Mouse (Mus musculus) frontal cortex, postnatal 25 days (tissue): ENCODE results near the gene Mrm2.

Experiments used
- DNase-seq, 2 experiments: peaks; one replicate each; pipeline ENCODE4 v3.0.0; 2022; ENCODE audit warnings: low spot score in 2 of 2

Gene Mrm2

GRCm38 (mm10) chr5:140345244-140345643 is 13.5 kb upstream of the Mrm2 start:
- no peak for DNase-seq

DNA sequence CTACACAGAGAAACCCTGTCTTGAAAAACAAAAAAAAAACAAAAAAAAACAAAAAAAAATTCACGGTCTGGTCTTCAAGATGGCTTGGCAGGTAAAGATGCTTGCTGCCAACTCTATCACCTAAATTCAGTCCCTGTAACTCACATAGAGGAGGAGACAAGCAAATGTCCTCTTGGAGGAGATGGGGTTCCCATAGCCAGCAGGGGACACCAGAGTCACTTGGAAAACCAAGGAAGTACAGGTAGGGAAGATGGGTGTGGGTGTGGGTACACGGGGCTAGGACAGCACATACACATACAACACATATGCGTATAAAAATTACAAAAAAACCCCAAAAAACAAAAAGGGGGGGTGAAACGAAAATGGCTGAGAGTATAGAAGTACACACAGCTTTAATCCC is 11.2 kb upstream of the Mrm2 start:
- DNase-seq = no peak

DNA sequence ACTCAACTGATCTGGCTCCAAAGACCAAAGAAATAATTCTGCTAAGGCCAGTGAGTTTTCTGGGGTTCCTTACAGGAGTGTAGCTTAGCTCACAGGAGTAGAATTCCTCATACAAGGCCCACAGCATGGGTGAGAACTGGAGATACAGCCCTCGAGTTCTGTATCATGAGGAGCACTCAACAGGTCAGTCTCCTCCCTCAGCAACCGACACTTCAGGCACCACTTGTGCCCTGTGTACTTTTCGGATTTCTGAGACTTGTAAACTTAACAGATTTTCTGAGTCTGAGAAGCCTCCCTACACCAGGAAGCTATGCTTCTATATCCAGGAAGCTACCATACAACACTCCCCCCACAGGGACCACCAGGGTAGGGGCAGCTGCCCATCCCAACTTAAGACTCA is 8.1 kb upstream of the Mrm2 start:
- no peak for DNase-seq

DNA sequence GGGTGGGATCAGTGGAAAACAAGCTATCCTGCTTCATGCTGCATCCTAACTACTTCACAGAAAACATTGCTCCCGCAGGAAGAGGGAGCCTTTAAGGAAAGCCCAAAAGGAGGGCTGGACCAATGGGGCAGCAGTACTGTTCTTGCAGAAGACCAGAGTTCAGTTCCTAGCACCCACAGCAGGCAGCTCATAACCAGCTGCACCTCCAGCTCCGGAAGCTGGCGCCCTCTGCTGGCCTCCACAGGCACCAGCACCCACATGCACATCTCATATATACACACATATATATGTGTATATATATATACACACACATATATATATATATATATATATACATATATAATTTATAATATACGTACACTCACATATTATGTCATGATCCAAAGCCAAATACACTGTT is 7.1 kb upstream of the Mrm2 start:
- DNase-seq = no peak

- DNase-seq = no peak
Measured at GRCm38 (mm10) chr5:140336680-140337079, 5.0 kb upstream of the Mrm2 start.

DNA sequence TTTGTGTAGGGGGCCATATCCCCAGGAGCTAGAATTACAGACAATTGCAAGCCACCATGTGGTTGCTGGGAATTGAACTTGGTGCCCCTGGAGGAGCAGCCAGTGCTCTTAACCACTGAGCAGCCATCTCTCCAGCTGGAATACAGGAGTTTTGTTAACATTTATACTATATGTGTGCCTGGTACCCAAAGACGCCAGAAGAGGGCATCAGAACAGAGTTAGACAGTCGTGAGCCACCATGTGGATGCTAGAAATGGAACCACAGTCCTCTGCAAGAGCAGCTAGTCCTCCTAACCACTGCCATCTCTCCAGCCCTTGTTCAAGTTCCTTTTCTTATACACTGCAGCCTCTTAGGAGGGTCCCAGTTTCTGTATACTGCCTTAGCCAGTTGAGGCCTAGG is 1.9 kb upstream of the Mrm2 start:
- no peak for DNase-seq

GRCm38 (mm10) chr5:140332519-140332918 is 821 bp upstream of the Mrm2 start:
- DNase-seq = no peak

DNA sequence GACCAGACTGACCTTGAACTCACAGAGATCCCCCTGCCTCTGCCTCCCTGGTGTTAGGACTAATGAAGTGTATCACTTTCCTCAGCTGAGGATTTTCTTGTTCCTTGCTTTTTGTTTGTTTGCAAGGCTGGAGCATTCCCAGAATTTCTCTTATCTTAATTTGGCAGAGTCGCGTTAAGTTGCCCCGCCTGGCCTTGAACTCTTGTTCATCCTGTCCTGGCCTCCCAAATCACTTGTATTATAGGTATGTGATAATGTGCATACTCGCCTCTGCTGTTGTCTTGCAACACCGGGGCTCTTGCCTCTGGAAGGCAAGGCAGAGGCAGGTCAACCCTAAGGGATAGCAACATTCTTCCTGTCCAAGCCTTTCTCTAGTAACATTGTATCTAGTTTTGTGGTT is 7.6 kb downstream of the Mrm2 start:
- no peak for DNase-seq

- no peak for DNase-seq
Measured at GRCm38 (mm10) chr5:140321756-140322575, 9.7 kb downstream of the Mrm2 start.

DNA sequence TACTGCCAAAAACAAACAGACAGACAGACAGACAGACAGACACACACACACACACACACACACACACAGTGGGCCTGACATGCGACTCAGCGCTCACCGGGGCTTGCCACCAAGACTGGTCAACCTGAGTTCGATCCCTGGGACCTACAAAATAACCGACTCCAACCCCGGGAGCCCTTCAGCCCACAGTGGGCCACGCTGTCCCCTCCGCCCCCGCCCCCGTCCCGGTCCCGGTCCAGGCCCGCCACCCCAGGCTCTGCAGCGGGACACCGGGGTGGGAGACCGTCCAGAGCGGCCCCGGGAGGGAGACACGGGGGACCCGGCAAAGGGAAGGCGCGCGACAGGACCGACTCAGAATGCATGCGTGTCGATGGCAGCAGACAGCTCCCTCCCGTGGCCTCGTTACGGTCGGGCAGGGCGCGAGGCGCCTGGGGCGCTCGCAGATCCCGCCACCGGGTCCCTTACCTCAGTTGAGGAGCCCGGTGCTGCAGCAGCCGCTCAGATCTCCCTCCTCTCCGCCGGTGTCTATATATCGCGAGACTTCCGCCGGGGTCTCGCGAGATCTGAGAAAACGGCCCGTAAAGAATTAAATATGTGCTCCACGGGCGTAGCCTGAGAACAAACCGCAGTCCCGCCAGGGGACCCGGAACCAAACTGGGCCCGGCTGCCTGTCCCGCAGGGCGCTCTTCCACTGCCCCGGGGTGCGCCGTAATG is 10.5 kb downstream of the Mrm2 start, which contains the start of the genes Mad1l1 and Nudt1:
TSS of gene Mad1l1 (minus strand) at position 511 of the 714 bp plus-strand sequence.
TSS of gene Nudt1 (plus strand) at position 615 of the 714 bp plus-strand sequence.
- DNase-seq = peak; percentile 88 to 89

- no peak for DNase-seq
Measured at GRCm38 (mm10) chr5:140316716-140317115, 15.0 kb downstream of the Mrm2 start.

DNA sequence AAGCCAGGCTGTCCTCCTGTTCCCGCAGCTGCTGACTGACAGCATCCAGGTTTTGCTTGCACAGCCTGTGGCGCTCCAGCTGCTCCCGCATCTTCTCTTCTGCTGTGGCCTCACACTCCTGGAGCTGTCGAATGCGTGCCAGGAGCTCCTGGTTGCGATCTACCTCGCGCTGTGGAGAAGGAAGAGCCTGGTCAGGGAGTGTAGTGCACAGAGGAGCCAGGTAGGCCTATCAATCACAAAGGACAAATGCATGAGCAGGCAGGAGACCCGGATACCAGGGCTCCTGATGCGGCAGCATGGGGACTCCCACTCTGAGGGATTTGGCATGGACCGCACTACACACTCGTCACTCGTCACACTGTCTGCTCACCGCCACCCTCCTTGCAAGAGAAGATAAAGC is 24.1 kb downstream of the Mrm2 start:
- no peak for DNase-seq

- DNase-seq = no peak
Measured at GRCm38 (mm10) chr5:140306016-140306415, 25.7 kb downstream of the Mrm2 start.

- DNase-seq = no peak
Measured at GRCm38 (mm10) chr5:140298291-140298690, 33.4 kb downstream of the Mrm2 start.

DNA sequence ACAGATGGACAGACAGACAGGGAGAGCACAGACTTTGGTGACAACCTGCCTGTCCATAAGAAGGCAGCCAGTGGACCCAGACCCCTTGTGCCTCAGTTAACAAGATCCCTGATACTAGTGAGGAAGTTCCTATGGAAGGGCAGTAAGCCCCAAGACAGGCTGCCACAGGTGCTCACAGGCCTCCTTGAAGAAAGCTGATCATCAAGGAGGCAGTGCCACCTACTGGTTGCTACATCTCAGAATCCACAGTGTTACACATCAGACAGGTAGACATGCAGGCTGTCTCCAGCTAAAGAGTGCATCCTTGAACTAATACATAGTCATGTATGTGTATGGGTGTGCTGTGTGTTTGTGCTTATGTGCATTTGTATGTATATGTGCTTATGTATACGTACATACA is 39.5 kb downstream of the Mrm2 start:
- peak; percentile 37 to 53 for DNase-seq

DNA sequence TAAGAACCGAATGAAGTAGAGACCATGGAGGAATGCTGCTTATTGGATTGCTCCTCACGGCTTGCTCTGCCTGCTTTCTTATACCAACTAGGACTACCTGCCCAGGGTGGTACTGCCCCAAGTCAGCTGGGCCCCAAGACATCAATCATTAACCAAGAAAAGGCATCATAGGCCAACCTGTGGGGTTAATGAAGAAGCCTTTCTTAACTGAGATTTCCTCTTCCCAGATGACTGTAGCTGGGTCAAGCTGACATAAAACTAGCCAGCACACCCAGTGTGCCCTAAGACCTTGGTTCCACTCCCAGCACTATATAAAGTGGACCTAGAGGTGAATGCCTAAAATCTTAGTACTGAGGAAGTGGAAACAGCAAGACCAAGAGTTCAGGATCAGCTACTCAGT is 42.5 kb downstream of the Mrm2 start:
- DNase-seq = no peak

DNA sequence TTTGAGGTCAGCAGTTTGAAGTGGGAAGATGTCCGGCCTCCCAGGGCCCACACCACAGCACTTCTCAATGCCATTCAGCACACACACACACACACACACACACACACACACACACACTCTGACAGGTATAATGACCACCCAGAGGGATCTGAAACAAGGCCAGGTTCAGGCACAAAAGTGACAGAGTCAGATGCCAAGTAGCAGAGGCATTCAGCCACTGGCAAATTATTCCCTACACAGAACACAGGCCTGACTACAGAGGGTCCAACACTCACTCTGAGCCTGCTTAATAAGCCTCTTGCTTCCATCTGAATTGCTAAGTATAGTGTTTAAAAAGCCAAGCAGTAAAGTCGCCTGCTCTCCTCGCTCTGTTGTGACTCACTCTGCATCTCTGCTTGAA is 43.4 kb downstream of the Mrm2 start:
- no peak for DNase-seq

DNA sequence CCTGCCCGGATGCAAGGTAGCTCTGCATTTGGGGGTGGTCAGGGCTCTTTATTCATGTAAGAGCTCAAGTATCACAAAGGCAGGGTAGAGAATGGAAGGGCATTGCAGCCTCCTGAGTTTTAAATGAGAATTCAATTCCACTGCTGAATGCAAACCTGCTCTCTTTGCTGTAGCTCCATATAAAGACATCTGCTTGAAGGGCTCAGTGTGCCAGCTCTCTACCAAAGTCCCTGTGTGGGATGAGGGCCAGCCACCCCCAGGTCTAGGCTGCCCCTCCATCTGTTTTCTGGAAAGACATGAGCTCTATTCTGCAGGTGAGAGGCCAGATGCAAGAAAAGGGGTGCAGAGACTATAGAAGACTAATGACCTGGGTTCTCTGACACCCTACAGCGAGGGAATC is 46.9 kb downstream of the Mrm2 start:
- DNase-seq = no peak

DNA sequence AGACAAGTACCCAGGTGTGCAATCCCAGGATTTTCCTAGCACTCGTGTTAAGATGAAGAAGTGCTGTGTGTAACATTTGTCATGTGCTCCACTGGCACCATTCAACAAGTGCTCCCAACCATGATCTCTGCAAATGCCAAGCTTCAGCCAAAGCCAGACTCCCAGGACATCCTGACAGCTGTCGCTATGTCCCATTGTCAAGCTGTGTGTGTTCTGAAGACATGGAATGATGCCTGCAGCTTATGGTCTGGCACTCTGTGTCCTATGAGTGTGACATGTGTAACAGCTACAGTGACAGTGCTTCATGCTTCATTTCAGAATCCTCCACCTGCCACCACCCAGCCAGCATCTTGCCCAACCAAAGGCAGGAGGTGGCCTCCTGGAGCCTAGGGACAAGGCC is 47.7 kb downstream of the Mrm2 start:
- DNase-seq = no peak

GRCm38 (mm10) chr5:140282900-140283299 is 48.8 kb downstream of the Mrm2 start:
- DNase-seq = no peak

- no peak for DNase-seq
Measured at GRCm38 (mm10) chr5:140282376-140282775, 49.3 kb downstream of the Mrm2 start.

- DNase-seq = no peak
Measured at GRCm38 (mm10) chr5:140280205-140280604, 51.5 kb downstream of the Mrm2 start.
